Mouse (Mus musculus): ENCODE measurements around the gene Nipsnap2.
"Not testable (repeated sequence)": the region's sequence is repeated elsewhere in the genome, so short reads cannot be mapped to it uniquely, and the experiment has no call there.

Nipsnap2 gene

GRCm38 (mm10) chr5:129761865-129762540 lies 37.1 kb downstream of the Nipsnap2 start:
- peak; percentile 77 for DNase-seq (ENCODE audit: low read depth, low spot score)

GRCm38 (mm10) chr5:129770443-129771355 lies 45.8 kb downstream of the Nipsnap2 start:
- DNase-seq (ENCODE audit: low read depth, low spot score): no peak

- no peak for DNase-seq (ENCODE audit: low read depth, low spot score)
Observed at GRCm38 (mm10) chr5:129772433-129772832, 47.6 kb downstream of the Nipsnap2 start.

DNA sequence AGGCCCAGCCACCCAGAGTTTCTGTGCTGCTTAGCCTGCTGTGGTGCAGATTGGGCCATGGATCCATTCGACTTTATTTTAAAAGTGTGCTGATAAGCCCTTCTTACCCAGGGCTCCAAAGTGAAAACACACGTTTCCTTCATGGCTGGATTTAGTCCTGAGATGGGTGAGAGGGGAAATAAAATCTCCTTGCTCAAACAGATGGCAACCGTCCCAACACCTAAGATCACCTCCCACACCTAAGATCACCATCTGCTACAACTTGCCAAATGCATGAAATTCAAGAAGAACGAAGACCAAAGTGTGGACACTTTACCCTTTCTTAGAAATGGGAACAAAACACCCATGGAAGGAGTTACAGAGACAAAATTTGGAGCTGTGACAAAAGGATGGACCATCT lies 48.5 kb downstream of the Nipsnap2 start:
- DNase-seq (ENCODE audit: low read depth, low spot score): not testable (repeated sequence)

DNA sequence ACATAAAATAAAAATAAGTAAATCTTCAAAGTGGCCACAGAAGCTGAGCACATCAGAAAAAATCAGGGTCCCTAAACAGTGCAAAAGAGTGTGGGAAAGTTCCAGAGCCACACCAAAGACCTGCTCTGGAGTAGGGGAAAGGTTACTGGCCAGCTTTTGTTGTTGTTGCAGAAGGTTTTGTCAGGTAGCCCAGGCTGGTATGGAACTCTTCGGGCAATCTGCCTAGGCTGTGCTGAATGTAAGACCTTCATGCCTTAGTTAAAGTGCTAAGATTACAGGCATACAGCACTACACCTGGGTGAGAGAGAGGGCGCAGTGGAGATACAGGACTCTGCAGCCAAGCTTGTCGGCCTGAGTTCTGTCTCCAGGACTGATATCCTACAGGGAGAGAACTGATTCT lies 49.8 kb downstream of the Nipsnap2 start:
- DNase-seq (ENCODE audit: low read depth, low spot score): no peak

- DNase-seq (ENCODE audit: low read depth, low spot score): no peak
Observed at GRCm38 (mm10) chr5:129778348-129778995, 53.6 kb downstream of the Nipsnap2 start.

GRCm38 (mm10) chr5:129778996-129779716 lies 54.3 kb downstream of the Nipsnap2 start:
- DNase-seq (ENCODE audit: low read depth, low spot score): peak; percentile 86

DNA sequence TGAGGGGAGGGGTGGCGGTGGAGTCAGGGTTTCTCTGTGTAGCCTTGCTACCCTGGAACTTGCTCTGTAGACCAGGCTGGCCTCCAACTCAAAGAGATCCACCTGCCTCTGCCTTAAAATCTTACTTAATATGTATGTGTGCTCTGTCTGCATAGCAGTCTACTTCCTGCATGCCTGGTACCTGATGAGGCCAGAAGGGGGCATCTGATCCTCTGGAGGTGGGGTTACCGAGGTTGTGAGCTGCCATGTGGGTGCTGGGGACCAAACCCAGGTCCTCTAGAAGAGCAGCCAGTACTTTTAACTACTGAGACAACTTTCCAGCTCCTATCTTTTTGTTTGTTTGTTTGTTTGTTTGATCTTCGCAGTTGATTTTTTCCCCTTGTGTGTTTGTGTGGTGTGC lies 55.3 kb downstream of the Nipsnap2 start:
- peak; percentile 59 for DNase-seq (ENCODE audit: low read depth, low spot score)

- DNase-seq (ENCODE audit: low read depth, low spot score): peak; percentile 46
Observed at GRCm38 (mm10) chr5:129782211-129782610, 57.3 kb downstream of the Nipsnap2 start.

- peak; percentile 79 for DNase-seq (ENCODE audit: low read depth, low spot score)
Observed at GRCm38 (mm10) chr5:129785235-129785870, 60.5 kb downstream of the Nipsnap2 start.

GRCm38 (mm10) chr5:129786161-129786560 lies 61.3 kb downstream of the Nipsnap2 start:
- DNase-seq (ENCODE audit: low read depth, low spot score): no peak

DNA sequence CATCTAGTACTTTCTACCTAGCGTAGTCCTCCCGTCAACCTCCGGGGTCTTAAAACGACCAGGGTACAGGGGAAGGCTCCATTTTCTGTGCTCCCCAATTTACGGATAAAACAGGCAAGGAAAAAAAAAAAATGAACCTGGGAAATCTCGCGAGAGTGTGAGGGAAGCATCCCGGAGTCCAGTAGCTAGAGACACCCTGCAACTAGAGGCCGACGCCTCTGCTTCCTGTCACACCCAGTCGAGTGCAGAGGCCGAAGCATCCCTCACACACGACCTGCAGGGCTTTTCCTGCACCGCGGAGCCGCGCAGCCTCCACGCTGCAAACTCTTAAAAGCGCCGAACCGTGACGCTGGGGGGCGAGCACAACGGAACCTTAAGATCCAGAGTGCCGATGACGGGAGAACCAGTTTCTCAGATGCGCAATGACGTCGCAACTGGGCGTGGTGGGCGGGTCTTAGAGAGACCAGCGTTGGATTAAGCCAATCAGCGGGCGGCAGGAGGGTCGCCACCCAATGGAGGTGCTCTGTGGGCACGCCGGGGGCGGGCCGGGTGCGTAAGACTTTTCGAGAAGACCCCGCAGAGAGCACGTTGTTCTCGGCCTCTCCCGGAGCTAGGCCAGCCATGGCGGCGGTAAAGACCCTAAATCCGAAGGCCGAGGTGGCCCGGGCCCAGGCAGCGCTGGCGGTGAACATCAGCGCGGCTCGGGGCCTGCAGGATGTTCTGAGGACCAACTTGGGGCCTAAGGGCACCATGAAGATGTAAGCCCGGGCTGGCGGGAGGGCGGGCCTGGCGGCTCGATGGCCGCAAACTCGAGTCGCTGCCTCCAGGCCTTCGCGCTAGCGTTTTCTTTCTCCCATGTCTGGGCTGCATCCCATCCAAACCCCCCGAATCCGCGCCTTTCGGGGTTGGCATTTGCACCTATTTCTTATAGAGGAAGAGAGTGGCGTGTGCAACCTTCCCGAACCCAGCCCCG lies 62.2 kb downstream of the Nipsnap2 start, which contains the start of gene Psph:
TSS of gene Psph (minus strand) at position 632 of the 973 bp plus-strand sequence.
- DNase-seq (ENCODE audit: low read depth, low spot score): peak; percentile 99

GRCm38 (mm10) chr5:129787818-129788593 lies 63.1 kb downstream of the Nipsnap2 start:
- DNase-seq (ENCODE audit: low read depth, low spot score): no peak

GRCm38 (mm10) chr5:129790591-129790990 lies 65.7 kb downstream of the Nipsnap2 start:
- not testable (repeated sequence) for DNase-seq (ENCODE audit: low read depth, low spot score)

All from ES-CJ7 (cell line).